Mouse (Mus musculus): ENCODE measurements around the gene Fabp6. TPM values are rescaled to one million over a fixed set of nuclear protein-coding genes. Genes with fewer than 3 reads are reported as not detected.

The Fabp6 gene
- total and polyA plus RNA-seq, 3 experiments = not detected

DNA sequence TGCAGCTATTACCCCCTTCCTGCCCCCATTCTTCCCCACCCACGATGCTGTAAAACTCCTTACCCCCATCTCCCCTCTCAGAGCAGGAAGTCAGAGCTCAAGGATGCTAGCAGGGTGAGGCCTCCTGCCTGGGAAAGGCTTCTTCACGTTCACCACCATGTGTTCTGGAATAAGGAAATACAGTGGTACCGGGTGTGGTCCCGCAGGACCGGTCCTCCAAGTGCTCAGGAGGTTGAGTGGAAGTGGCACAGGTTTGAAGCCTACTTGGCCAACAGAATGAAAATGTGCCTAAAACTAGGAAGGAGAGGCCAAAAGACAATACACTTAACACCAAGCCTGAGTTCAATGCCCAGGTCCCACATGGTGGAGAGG, 9.3 kb upstream of the Fabp6 start:
- Histone ChIP-seq H3K4me3 (ENCODE audit: control insufficient read depth in 1 of 2, insufficient read depth in 1 of 2, low read depth in 2 of 2, low read length in 2 of 2) (no peak overlapping the region), H3K9me3 (replicated peaks; ENCODE audit: insufficient read depth, low read length) (no peaks in the 10 kb centered on the region), H3K9ac (ENCODE audit: control insufficient read depth, low read depth, low read length, poor library complexity, severe bottlenecking) (no peak overlapping the region), H3K36me3 (ENCODE audit: control insufficient read depth in 1 of 2, insufficient read depth in 2 of 2, low read length in 2 of 2) (no peaks in the 10 kb centered on the region), H3K27me3 (ENCODE audit: control insufficient read depth in 1 of 2, insufficient read depth in 2 of 2, low read length in 2 of 2) (no peaks in the 10 kb centered on the region), H3K4me1 (ENCODE audit: control insufficient read depth in 1 of 2, insufficient read depth in 2 of 2, low read length in 2 of 2) (no peaks in the 10 kb centered on the region), H3K27ac (ENCODE audit: control insufficient read depth, low read depth, low read length) (no peak overlapping the region), H3K79me2 (ENCODE audit: control insufficient read depth, insufficient read depth, low read length, poor library complexity) (no peaks in the 10 kb centered on the region)
- TF ChIP-seq POLR2AphosphoS5 (IDR thresholded peaks at IDR 0.05; ENCODE audit: borderline replicate concordance, low read depth, low read length) (no peak), POLR2AphosphoS2 (IDR thresholded peaks at IDR 0.05; ENCODE audit: low read length) (no peak), RAD21 (IDR thresholded peaks at IDR 0.05; ENCODE audit: low read depth, low read length) (no peak), MAX (IDR thresholded peaks at IDR 0.05; ENCODE audit: low read length) (no peak), ZC3H11A (IDR thresholded peaks at IDR 0.05; ENCODE audit: low read depth, low read length) (no peak), CHD1 (IDR thresholded peaks at IDR 0.05; ENCODE audit: low read depth, low read length) (no peak), E2F4 (IDR thresholded peaks at IDR 0.05; ENCODE audit: borderline replicate concordance, low read depth, low read length) (no peak), CTCF (IDR thresholded peaks at IDR 0.05 in 2 of 3, conservative IDR thresholded peaks at IDR 0.05 in 1 of 3; ENCODE audit: control insufficient read depth in 1 of 3, insufficient read depth in 1 of 3, low read depth in 2 of 3, low read length in 3 of 3, poor library complexity in 1 of 3, severe bottlenecking in 1 of 3) (no peak), MAZ (IDR thresholded peaks at IDR 0.05; ENCODE audit: low read depth, low read length) (no peak), NELFE (IDR thresholded peaks at IDR 0.05; ENCODE audit: low read depth, low read length) (no peak), ELF1 (IDR thresholded peaks at IDR 0.05; ENCODE audit: low read depth, low read length) (no peak)
- DNase-seq (ENCODE audit: low read depth, low spot score) = no peak

DNA sequence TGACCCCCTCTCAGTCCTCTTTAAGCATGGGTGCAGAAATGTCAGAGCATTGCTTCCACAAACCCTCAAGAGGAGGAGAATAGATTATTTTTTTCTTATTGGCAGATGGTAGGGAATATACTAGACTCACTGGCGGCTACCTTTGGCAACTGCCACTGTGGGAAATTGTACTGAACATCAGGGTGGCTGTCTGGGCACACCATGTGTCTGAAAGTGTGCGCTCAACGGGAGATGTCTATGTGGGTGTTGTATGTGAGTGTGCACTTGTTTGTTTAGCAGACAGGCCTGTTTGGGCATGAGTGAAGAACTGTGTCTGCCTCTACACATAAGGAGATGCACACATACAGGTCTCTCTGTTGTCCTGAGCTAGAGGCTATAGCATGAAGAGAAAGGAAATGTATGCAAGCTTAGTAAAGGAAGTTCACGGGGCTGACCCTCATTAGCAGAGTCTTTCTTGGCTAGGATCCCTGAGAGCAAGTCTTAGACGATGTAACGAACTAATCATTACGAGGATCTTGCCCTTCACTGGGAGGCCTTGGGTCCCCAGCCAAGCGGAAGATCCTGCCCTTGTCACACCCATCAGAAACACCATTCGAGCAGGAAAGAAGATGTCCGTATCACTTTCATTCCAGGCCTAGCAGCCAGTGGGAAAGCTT, 8.8 kb upstream of the Fabp6 start:
- Histone ChIP-seq H3K79me2 (ENCODE audit: control insufficient read depth, insufficient read depth, low read length, poor library complexity) (no peaks in the 10 kb centered on the region), H3K27me3 (ENCODE audit: control insufficient read depth in 1 of 2, insufficient read depth in 2 of 2, low read length in 2 of 2) (no peaks in the 10 kb centered on the region), H3K36me3 (ENCODE audit: control insufficient read depth in 1 of 2, insufficient read depth in 2 of 2, low read length in 2 of 2) (no peaks in the 10 kb centered on the region), H3K4me1 (ENCODE audit: control insufficient read depth in 1 of 2, insufficient read depth in 2 of 2, low read length in 2 of 2) (no peaks in the 10 kb centered on the region), H3K9ac (ENCODE audit: control insufficient read depth, low read depth, low read length, poor library complexity, severe bottlenecking) (no peak overlapping the region), H3K27ac (ENCODE audit: control insufficient read depth, low read depth, low read length) (no peak overlapping the region), H3K9me3 (replicated peaks; ENCODE audit: insufficient read depth, low read length) (no peaks in the 10 kb centered on the region), H3K4me3 (ENCODE audit: control insufficient read depth in 1 of 2, insufficient read depth in 1 of 2, low read depth in 2 of 2, low read length in 2 of 2) (no peak overlapping the region)
- no peak for DNase-seq (ENCODE audit: low read depth, low spot score)
- TF ChIP-seq ZKSCAN1 (IDR thresholded peaks at IDR 0.05; ENCODE audit: low read depth, low read length) (no peak), ZNF384 (IDR thresholded peaks at IDR 0.05; ENCODE audit: low read depth, low read length) (no peak), JUND (IDR thresholded peaks at IDR 0.05; ENCODE audit: low read depth, low read length) (no peak), MYC (IDR thresholded peaks at IDR 0.05; ENCODE audit: low read depth, low read length) (no peak), CHD1 (IDR thresholded peaks at IDR 0.05; ENCODE audit: low read depth, low read length) (no peak), POLR2A (IDR thresholded peaks at IDR 0.05; ENCODE audit: control insufficient read depth in 1 of 2, insufficient read depth in 1 of 2, low read depth in 1 of 2, low read length in 2 of 2, poor library complexity in 1 of 2) (no peak), MXI1 (IDR thresholded peaks at IDR 0.05; ENCODE audit: low read depth, low read length) (no peak), MAZ (IDR thresholded peaks at IDR 0.05; ENCODE audit: low read depth, low read length) (no peak), TCF12 (IDR thresholded peaks at IDR 0.05; ENCODE audit: low read depth, low read length) (no peak), RAD21 (IDR thresholded peaks at IDR 0.05; ENCODE audit: low read depth, low read length) (no peak)

Data from MEL (cell line).